Mouse (Mus musculus) skeletal muscle tissue, adult 2 months (tissue): Measurements from ENCODE around the gene Ehbp1l1.
A peak's percentile ranks its signal among the peaks of the same experiment; 100 is the strongest.

ENCODE experiments used
- DNase-seq: peaks from one replicate; pipeline ENCODE4 v3.0.0-alpha.2; 2012; ENCODE audit warnings: low read depth, low spot score

The Ehbp1l1 gene

GRCm38 (mm10) chr19:5734325-5734724 lies 8.2 kb upstream of the Ehbp1l1 start:
- no peak for DNase-seq

DNA sequence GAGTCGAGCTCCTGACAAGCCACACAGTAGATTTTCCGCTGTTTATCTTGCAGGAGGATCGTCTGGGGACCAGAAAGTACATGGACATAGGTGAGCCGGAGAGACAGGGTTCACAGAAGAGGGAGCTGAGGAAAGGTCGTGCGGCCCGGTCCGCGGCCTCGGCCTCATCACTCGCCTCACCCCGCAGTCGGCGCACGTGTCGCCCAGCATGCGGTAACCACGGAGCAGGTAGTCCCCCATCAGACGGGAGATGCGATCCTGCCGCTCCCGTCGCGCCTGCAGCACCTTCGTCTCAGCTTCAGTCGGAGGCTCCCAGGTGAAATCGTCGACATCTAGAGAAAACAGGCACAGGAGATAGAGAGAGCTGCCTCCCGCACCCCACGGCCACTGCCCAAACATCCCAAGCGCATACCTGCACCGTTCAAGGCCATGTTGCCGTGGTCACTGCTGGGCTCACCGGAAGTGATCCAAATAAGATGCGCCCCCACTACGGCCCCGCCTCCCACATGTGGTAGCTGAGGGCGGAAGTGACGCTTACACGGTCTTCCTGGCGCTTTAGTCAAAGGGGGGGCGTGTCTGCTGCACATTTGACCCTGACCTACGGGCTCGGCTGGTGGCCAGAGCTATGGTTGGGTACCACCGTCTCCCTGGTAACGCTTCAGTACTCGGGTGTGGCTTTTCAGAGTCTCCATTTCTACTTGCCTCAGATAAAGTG lies 5.3 kb upstream of the Ehbp1l1 start:
- DNase-seq, result peak; percentile 89

DNA sequence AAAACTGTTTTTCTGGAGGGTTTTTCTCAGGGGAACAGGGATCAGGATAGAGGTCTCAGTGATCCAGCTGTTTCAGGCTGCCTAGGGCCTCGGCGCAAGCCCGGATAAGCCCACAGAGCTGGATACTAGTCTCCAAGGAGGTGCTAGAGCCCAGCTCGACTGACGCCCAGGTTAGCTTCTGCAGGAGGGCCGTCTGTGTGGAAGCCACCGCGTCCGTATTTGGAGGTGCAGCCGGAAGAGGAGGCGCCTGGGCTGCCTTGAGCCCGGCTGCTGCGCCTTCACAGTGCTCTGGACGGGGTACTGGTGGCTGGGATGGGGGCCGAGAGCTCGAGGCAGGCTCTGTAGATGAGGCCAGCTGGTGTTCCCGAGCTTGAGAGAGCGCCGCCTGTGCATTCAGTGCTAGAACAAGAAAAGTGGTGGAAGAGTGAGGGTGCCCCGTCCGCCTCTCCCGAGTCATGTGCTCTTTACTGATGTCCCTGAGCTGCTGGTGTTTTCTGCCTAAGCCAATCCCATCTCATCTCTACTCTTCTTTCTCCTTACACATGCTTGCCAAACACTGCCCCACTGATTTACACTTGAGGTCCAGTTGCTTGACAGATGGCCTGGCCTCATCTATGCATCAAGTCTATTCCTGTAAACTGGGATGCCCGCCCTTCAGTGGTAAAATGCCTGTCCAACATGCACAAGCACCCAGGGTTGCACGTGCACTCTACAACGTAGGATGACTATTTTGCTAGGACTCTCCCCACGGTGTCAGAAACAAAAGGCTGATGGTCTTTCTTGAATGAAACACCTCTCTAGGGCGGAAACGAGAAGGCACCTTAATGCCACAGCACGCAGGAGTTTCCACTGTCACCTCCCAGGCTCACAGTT lies 4.4 kb upstream of the Ehbp1l1 start:
- no peak for DNase-seq

DNA sequence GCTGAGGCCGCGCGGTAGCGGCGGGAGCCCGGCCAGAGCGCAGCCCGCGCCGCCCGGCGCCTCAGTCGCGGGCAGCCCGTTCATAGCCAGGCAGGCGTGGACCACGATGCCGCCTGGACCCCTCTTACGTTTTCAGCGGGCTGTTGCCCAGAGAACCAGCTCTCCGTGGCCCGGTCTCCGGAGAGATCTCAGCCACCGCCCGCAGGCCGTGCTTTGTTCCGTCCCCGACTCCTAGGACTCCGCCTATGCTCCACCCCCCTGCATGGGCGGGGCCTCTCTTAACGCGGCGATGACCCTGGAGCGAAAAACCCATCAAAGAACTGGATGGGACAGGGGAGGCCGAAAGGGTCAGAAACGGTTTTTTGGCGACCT lies 3.3 kb upstream of the Ehbp1l1 start, which contains the start of gene Fam89b:
Gene Fam89b, minus strand, starts transcription at position 210 of the 372 bp plus-strand sequence.
- DNase-seq, result peak; percentile 74

- no peak for DNase-seq
Observed at GRCm38 (mm10) chr19:5728631-5729443, 2.7 kb upstream of the Ehbp1l1 start.

- DNase-seq, result peak; percentile 86
Observed at GRCm38 (mm10) chr19:5727701-5728100, 1.6 kb upstream of the Ehbp1l1 start.

GRCm38 (mm10) chr19:5726961-5727578 lies 953 bp upstream of the Ehbp1l1 start:
- no peak for DNase-seq

DNA sequence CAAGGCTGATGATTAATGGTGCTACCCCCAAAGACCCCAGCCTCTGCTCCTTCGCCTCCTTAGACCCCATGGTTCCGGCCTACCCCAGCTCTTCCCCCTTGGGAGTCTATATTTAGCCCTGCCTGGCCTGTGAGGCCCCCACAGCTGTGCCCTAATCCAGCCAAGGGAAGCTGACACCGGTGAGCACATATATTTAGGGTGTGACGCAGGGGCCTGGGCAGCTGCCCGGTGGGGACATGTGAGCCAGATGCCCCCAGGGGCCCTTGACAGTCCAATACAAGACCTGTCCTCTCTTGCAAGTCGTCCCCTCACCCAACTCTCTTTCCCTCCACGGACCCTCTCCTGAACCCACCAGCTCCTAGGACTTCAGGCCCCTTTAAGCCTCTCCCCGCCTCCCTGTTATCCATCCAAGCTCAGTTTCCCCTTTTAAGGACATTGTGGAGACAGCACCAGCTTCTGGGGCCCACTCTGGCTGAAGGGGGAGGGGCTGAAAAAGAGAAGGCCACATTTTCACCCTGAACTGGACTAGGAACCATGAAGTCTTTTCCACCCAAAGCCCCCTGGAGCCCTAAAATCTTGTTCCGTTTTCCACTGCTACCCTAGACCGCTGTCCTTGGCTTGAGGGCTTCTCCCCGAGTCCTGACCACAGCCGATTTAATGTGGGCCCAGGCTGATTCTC lies 949 bp downstream of the Ehbp1l1 start:
- DNase-seq, result peak; percentile 95

GRCm38 (mm10) chr19:5724549-5724941 lies 1.6 kb downstream of the Ehbp1l1 start:
- peak; percentile 94 for DNase-seq

DNA sequence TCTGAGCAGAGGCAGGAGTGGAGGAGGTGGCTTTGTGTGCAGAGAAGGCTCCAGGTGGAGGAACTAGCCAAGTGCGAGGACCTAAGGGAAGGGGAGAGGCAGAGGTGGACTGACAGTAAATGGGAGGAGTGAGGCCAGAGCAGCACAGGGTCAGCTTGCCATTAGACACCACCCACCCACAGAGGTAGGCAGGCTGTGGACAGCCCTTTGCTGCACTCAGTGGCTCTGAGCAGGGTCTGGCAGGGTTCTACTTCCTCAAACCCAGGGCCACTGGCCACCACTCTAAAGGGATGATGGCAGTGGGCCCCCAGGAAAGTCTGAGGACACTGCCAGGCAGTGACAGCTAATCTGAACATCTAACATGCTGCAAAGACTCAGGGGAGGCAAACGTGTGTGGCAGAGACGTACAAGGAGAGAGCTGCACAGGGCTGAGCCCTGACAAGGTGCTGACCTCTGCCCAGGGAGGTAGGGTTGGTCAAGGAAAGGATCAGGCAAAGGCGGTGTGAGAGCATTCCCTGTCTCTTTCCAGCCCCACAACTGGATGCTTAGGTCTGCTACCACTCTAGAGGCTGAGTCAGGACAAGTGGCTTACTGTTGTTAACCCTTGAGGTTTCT lies 2.1 kb downstream of the Ehbp1l1 start:
- no peak for DNase-seq

DNA sequence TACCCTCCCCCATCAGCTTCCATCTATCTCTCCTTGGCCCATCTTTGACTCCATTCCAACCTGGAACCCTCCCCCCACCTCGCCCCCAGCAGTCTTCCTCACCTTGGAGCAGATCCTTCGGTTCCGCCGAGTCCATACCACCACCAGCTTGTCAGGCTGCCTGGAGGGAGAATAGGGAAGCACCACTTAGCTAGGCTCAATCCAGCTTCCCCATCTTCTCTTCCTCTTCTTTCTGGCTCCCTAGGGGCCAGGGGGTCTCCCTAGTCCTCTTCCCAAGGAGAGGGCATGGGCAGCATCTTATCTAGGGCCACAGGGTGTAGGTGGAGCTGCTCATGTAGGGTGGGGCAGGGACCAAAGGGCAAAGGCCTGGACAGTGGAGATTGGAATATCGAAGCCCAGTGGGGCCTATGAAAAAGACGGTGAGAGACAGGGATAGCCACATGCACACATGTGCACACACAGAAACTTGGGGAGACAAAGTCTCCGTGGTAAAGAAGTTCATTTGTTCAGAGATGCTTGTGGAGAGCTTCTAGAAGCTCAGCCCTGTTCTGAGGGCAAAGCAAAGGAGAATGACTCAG lies 3.2 kb downstream of the Ehbp1l1 start:
- DNase-seq, result no peak

DNA sequence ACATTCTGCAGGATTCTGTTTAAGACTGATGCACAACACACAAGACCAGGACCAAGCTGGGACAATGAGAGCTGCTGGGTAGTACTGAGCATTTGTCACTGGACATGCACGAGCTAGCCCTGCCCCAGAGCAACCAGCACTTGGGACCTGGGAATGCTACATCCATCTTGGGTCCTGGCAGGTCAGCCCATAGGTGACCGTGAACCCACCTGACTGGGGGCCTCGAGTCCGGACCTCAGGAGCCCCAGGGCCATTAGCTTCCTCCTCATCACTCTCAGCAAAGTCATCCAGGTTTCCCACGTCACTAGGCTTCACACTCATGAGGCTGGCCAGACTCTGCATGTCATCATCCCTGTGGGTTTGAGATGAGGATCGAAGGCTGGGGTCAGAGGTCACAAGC lies 4.9 kb downstream of the Ehbp1l1 start:
- no peak for DNase-seq

- no peak for DNase-seq
Observed at GRCm38 (mm10) chr19:5716955-5717354, 9.2 kb downstream of the Ehbp1l1 start.

DNA sequence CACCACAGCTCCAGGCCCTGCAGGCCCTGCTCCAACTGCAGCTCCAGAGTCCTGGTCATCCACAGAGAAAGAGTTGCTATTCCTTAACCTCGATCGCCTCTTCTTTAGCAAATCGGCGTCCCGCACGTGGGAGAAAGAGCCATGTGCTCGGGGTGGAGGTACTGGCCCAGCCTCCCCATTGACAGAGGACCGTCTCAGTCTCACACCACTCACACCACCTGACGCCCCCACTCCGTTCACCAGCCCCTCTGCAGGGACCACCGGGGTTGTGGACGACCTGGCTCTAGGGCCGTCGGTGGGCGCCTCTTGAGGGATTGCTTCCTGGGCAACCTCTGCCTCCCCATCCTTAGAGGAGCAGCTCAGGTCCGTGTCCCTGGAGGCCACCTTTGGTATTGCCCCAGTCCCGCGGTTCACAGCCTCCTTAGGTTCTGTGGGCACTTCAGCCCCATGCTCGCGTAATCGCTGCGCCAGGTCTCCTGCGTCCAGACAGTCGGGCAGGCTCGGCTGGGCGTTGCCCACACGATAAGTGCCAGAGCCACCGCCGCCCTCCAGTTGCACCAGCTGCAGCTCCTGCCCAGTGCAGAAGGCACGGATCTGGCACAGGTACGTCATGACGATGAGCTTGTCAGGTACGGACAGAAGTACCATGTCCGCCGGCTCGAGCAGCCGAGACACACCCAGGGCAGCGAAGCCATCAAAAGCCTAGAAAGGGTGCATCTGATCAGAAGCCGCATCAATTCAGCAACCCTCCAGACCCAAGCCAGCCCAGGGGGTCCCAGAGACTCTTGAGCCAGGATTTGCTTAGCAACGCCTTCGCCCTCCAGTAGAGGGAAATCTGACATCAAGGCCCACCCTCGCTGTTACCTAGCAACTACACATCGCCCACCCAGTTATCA lies 10.1 kb downstream of the Ehbp1l1 start:
- no peak for DNase-seq

- peak; percentile 92 for DNase-seq
Observed at GRCm38 (mm10) chr19:5713730-5714129, 12.4 kb downstream of the Ehbp1l1 start.

- no peak for DNase-seq
Observed at GRCm38 (mm10) chr19:5713255-5713654, 12.9 kb downstream of the Ehbp1l1 start.

- DNase-seq, result no peak
Observed at GRCm38 (mm10) chr19:5711907-5712460, 14.1 kb downstream of the Ehbp1l1 start.

GRCm38 (mm10) chr19:5711218-5711617 lies 14.9 kb downstream of the Ehbp1l1 start:
- DNase-seq, result no peak

- no peak for DNase-seq
Observed at GRCm38 (mm10) chr19:5710581-5710980, 15.5 kb downstream of the Ehbp1l1 start.
